Mouse (Mus musculus): Measurements from ENCODE around the gene Gm28308. TPM values are rescaled to one million over a fixed set of nuclear protein-coding genes. Genes with fewer than 3 reads are reported as not detected.

Gm28308 gene
- polyA plus RNA-seq, 1 experiment from 2014 or later: not detected

DNA sequence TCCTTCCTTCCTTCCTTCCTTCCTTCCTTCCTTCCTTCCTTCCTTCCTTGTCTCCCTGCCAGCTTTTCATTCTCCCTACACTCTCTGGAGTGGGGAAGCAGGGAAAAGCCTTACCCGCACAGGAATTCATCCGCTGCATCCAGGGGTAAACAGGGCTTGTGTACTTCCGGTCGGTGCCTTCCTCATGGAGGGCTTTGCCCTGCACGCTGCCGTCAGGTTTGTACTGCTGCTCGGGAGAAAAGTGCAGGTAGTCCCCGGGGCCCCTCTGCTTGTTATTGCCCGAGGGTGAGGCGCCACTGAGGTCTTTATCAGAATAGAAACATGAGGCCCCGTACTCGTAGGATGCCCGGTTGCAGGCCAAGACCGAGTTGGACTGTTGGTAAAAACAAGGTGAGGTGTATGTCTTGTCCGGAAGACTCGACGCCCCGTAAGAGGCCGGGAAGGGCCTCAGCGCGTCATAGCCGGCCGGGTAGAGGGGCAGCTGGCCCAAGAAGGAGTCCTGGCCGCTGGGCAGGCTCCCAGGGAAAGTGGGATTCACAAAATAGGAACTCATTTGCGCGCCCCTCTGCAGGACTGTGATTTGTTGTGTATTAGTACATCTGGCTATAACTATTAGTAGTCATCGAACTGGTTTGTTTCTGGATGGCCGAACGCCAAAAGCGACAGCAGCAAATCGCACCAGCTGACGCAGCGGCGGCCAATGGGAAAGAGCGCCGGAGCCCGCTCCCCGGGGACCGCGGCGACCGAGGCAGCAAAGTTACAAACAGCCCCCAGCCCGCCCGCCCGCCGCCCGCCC lies 4.9 kb downstream of the Gm28308 start, which contains the start of gene Hoxa6:
TSS of gene Hoxa6 (minus strand) at position 651 of the 796 bp plus-strand sequence.
- DNase-seq (peak; percentile 39), ATAC-seq (no peak)
- no peak within 1 kb of the TSS for H3K9ac ChIP-seq (replicated peaks)
- H3K4me3 ChIP-seq (ENCODE audit: low read depth, low read length): peak within 1 kb of the TSS; percentile 29
- no peak within 1 kb of the TSS for H3K27ac ChIP-seq (ENCODE audit: low read depth)
- no peaks in the 10 kb centered on the region for H3K9me3 ChIP-seq (ENCODE audit: low read length)
- TF ChIP-seq EP300 (IDR thresholded peaks at IDR 0.05; ENCODE audit: low read depth) (no peak), CTCF (IDR thresholded peaks at IDR 0.05; ENCODE audit: low read depth) (no peak)
- peaks cover 97% of the 10 kb centered on the region for H3K27me3 ChIP-seq (ENCODE audit: insufficient read depth, low read length)
- H3K4me2 ChIP-seq (ENCODE audit: low read depth, low read length): peak within 1 kb of the TSS; percentile 52
- no peaks in the 10 kb centered on the region for H3K36me3 ChIP-seq (replicated peaks; ENCODE audit: insufficient read depth, low read length)
- H3K4me1 ChIP-seq (ENCODE audit: insufficient read depth): peaks cover 6% of the 10 kb centered on the region
- WGBS (ENCODE audit: insufficient replicate concordance): 11% methylated on average over 47 of the region's 47 CpGs

DNA sequence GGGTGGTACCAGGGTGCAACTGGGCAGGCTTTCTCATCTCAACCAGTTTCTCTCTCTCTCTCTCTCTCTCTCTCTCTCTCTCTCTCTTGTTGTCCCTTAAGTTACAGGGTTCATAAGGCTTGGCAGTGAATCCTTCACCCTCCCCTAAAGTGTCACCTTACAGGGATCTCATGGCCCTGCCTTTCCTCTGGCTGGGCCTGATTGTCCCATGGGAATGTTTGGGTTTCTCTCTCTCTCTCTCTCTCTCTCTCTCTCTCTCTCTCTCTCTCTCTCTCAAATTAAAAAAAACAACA lies 5.5 kb downstream of the Gm28308 start:
- Histone ChIP-seq H3K4me3 (ENCODE audit: low read depth, low read length) (no peak overlapping the region), H3K9ac (replicated peaks) (no peak overlapping the region), H3K36me3 (replicated peaks; ENCODE audit: insufficient read depth, low read length) (no peaks in the 10 kb centered on the region), H3K27me3 (ENCODE audit: insufficient read depth, low read length) (peaks cover 97% of the 10 kb centered on the region), H3K9me3 (ENCODE audit: low read length) (no peaks in the 10 kb centered on the region), H3K4me2 (ENCODE audit: low read depth, low read length) (no peak overlapping the region), H3K4me1 (ENCODE audit: insufficient read depth) (peaks cover 6% of the 10 kb centered on the region), H3K27ac (ENCODE audit: low read depth) (no peak overlapping the region)
- DNase-seq: no peak
- no peak for ATAC-seq
- TF ChIP-seq EP300 (IDR thresholded peaks at IDR 0.05; ENCODE audit: low read depth): no peak
- TF ChIP-seq CTCF (IDR thresholded peaks at IDR 0.05; ENCODE audit: low read depth): no peak

DNA sequence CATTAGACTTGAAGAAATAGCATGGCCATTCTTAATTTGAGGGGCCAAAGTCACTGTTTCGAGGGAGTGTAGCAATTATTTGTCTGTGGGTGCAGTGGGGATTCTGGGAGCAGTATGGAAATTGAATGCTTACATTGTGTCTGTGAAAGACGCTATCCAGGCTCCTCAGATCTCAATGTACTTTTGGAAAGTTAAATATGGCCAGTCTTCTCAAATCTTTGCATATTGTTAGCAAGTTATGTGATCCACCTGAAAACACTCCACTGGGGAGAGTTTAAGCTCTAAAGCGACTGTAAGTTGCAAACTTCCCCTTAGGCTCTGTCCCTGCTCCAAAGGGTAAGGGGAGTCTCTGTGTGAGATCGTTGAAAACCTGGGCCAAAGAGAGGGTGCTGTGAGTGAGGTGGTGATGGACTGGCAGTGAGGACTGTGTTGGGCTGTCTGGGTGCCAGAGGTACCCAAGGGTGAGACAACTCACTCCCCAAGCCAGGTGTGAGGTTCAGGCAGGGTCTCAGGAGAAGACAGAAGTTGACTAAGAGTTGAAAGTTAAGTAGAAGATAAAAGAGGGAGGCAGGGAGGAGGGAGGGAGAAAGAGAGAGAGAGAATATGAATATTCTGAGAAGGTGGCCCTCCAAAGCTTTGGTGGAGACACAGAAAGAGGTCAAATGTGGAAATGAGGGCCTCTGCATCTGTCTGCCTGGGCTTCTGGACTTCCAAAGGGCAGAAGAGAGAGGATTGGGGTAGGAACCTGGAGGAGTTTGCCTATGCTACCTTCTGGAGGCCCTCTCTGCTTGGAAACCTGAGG lies 6.1 kb downstream of the Gm28308 start:
- Histone ChIP-seq H3K9me3 (ENCODE audit: low read length) (no peaks in the 10 kb centered on the region), H3K4me1 (ENCODE audit: insufficient read depth) (peaks cover 6% of the 10 kb centered on the region; the same call in 1 of the 2 replicates), H3K36me3 (replicated peaks; ENCODE audit: insufficient read depth, low read length) (no peaks in the 10 kb centered on the region), H3K27ac (ENCODE audit: low read depth) (no peak overlapping the region), H3K4me2 (ENCODE audit: low read depth, low read length) (no peak overlapping the region), H3K4me3 (ENCODE audit: low read depth, low read length) (no peak overlapping the region), H3K27me3 (ENCODE audit: insufficient read depth, low read length) (peaks cover 95% of the 10 kb centered on the region), H3K9ac (replicated peaks) (no peak overlapping the region)
- no peak for ATAC-seq
- no peak for TF ChIP-seq CTCF (IDR thresholded peaks at IDR 0.05; ENCODE audit: low read depth)
- TF ChIP-seq EP300 (IDR thresholded peaks at IDR 0.05; ENCODE audit: low read depth): no peak
- 35% methylated on average over 4 of the region's 4 CpGs for WGBS (ENCODE audit: insufficient replicate concordance)
- no peak for DNase-seq

DNA sequence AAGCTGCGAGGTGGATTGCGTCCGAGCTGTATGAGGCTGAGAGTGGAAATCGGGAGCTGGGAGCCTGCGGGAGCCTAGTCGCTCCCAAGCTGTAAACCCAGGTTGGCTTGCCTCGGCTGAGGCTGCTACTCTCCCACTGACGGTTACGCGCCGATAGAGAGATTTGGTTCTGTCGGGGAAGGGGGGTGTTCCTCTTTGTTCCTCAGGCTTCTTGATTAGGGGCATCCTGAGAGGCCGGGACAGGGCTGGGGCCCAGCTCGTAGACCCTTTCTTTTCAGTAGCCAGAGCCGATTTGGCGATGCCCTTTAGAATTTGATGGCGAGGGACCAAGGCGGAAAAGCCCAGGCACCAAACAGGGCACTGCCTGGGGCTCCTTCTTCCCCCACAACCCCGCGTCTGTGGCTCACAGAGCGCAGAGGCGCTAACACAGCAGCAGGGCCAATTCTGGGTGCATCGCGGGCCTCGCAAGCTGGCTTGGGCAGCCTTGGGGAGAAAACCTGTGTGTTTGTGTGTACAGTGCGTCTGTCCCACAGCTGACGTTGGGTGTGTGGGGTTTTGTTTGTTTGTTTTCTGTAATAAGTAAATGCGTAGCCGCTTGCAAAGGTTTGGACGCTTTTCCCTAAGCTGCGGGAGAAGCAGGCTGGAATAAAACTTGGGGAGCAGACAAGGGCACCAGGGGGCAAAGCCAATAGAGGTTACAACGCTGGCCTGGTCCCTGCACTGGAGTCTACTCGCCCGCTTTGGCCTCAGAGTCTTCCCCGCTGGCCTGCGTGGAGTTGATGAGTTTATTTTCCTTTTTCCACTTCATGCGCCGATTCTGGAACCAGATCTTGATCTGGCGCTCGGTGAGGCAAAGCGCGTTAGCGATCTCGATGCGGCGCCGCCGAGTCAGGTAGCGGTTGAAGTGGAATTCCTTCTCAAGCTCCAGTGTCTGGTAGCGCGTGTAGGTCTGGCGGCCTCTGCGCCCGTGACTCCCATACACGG lies 7.2 kb downstream of the Gm28308 start:
- no peak overlapping the region for H3K4me3 ChIP-seq (ENCODE audit: low read depth, low read length)
- ATAC-seq: no peak
- H3K4me1 ChIP-seq (ENCODE audit: insufficient read depth): peaks cover 6% of the 10 kb centered on the region; the same call in 1 of the 2 replicates
- H3K27ac ChIP-seq (ENCODE audit: low read depth): no peak overlapping the region
- no peaks in the 10 kb centered on the region for H3K9me3 ChIP-seq (ENCODE audit: low read length)
- H3K4me2 ChIP-seq (ENCODE audit: low read depth, low read length): no peak overlapping the region
- 52% methylated on average over 55 of the region's 55 CpGs for WGBS (ENCODE audit: insufficient replicate concordance)
- no peak overlapping the region for H3K9ac ChIP-seq (replicated peaks)
- H3K27me3 ChIP-seq (ENCODE audit: insufficient read depth, low read length): peaks cover 93% of the 10 kb centered on the region
- DNase-seq: no peak
- TF ChIP-seq CTCF (IDR thresholded peaks at IDR 0.05; ENCODE audit: low read depth) (no peak), EP300 (IDR thresholded peaks at IDR 0.05; ENCODE audit: low read depth) (no peak)
- no peaks in the 10 kb centered on the region for H3K36me3 ChIP-seq (replicated peaks; ENCODE audit: insufficient read depth, low read length)

DNA sequence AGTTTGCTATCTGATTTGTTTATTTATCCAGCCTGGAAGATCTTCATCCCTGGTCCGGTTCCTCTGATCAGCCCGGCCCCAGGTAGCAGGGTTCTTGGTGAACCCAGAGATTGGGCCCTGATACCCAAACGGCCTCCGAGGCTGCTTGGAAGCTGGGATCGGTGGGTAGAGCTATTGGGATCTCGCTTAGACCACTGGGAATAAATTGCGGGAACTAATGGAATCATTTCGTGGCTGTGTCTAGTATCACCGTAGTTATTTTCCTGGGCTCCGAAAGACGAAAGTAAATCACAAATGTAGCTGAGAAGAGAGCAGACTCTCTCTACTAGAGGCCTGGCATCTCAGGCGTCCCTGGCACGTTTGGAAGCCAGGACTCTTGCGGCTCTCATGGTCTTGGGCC lies 7.9 kb downstream of the Gm28308 start:
- Histone ChIP-seq H3K27me3 (ENCODE audit: insufficient read depth, low read length) (peaks cover 93% of the 10 kb centered on the region), H3K36me3 (replicated peaks; ENCODE audit: insufficient read depth, low read length) (no peaks in the 10 kb centered on the region), H3K9ac (replicated peaks) (no peak overlapping the region), H3K4me2 (ENCODE audit: low read depth, low read length) (no peak overlapping the region), H3K27ac (ENCODE audit: low read depth) (no peak overlapping the region), H3K4me3 (ENCODE audit: low read depth, low read length) (no peak overlapping the region), H3K4me1 (ENCODE audit: insufficient read depth) (peaks cover 6% of the 10 kb centered on the region; the same call in 1 of the 2 replicates), H3K9me3 (ENCODE audit: low read length) (no peaks in the 10 kb centered on the region)
- no peak for DNase-seq
- ATAC-seq: no peak
- TF ChIP-seq CTCF (IDR thresholded peaks at IDR 0.05; ENCODE audit: low read depth) (no peak), EP300 (IDR thresholded peaks at IDR 0.05; ENCODE audit: low read depth) (no peak)
- WGBS (ENCODE audit: insufficient replicate concordance): 53% methylated on average over 14 of the region's 14 CpGs
